Mouse (Mus musculus) C2C12 (cell line): Measurements from ENCODE around the gene Tyrobp.

Experiments used
- CEBPB ChIP-seq: IDR thresholded peaks from one replicate; pipeline ENCODE4 v1.6.1; 2011; ENCODE audit warnings: low read depth, mild to moderate bottlenecking, control low read depth, moderate library complexity
- CTCF ChIP-seq: IDR thresholded peaks from one replicate; pipeline ENCODE4 v1.5.1; 2011; ENCODE audit not compliant: control insufficient read depth, insufficient read depth, insufficient read length
- FOSL1 ChIP-seq: IDR thresholded peaks from one replicate; pipeline ENCODE4 v1.8.0; 2011; ENCODE audit warnings: mild to moderate bottlenecking, low read length; ENCODE audit not compliant: poor library complexity, insufficient read depth, severe bottlenecking
- MAX ChIP-seq: IDR thresholded peaks from one replicate; pipeline ENCODE4 v1.6.1; 2011; ENCODE audit warnings: mild to moderate bottlenecking, control low read depth
- MYOD1 ChIP-seq: IDR thresholded peaks from one replicate; pipeline ENCODE4 v1.6.1; 2011; ENCODE audit warnings: low read depth; ENCODE audit not compliant: control insufficient read depth, insufficient read length
- MYOG ChIP-seq: IDR thresholded peaks from one replicate; pipeline ENCODE4 v1.6.1; 2011; ENCODE audit not compliant: control insufficient read depth, insufficient read length; ENCODE audit errors: extremely low read depth
- USF1 ChIP-seq: IDR thresholded peaks from one replicate; pipeline ENCODE4 v1.6.1; 2011; ENCODE audit warnings: low read depth, mild to moderate bottlenecking, control low read depth, moderate library complexity

GRCm38 (mm10) chr7:30434701-30435100, 21.1 kb downstream of the Tyrobp start:
- TF ChIP-seq CTCF = no peak
- no peak for TF ChIP-seq MAX
- TF ChIP-seq USF1 = no peak
- no peak for TF ChIP-seq CEBPB
- no peak for TF ChIP-seq FOSL1
- TF ChIP-seq MYOD1 = no peak
- TF ChIP-seq MYOG = no peak
